Mouse (Mus musculus) layer of hippocampus, adult 9-11 months (tissue): ENCODE data around the gene Rln1.

Experiments used
- DNase-seq: peaks from one replicate; pipeline ENCODE4 v3.0.0; 2022

Gene Rln1

GRCm38 (mm10) chr19:29291532-29291931, 42.9 kb downstream of the Rln1 start:
- no peak for DNase-seq

- no peak for DNase-seq
Measured at GRCm38 (mm10) chr19:29287863-29288262, 46.6 kb downstream of the Rln1 start.

- DNase-seq = no peak
Measured at GRCm38 (mm10) chr19:29285451-29285869, 49.0 kb downstream of the Rln1 start.
